8 mouse cellular contexts compared by ENCODE assay signal in the genomic region with DNA sequence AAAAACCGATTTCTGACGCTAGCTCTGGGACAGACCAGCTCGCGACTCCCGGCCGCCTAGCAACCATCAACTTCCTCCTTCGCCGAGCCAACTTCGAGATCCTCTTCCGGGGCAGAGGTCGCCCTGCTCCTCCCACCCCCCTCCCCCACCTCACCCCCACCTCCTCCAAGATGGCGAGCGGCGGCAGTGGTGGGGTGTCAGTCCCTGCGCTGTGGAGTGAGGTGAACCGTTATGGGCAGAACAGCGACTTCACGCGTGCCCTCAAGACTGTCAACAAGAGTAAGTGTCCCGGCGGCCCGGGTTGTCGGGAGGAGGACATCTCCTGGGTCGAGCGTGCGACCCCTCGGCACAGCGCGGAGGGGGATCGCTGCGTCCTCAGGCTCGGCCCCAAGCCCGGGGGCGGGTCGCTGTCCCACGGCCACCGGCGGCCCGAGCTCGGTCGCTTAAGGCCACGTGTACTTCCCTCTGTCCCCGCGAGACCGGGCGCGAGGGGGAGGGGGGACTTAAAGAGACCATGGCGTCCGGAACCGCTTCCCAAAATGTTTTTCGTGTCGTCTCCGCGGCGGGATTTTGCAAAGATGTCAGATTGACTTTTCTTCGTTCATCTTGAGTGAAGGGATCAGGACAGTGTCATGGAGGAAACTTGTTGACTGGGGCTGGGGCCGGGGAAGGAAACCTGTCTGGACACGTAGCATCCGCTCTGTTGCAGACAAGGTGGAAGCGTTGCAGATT. TPM values are rescaled to one million over a fixed set of nuclear protein-coding genes. Genes with fewer than 3 reads are reported as not detected.
A peak's percentile ranks its signal among the peaks of the same experiment; 100 is the strongest.
DNase-seq lines count a peak whose midpoint lies in the region; ATAC-seq lines count a peak whose summit lies in the region.

A gene (plus strand): TSS at position 130 of the 732 bp plus-strand sequence.

- peak; percentile 90 for DNase-seq in CD4-positive helper T cell, adult 2 months (ENCODE audit: low read depth, low spot score)
- DNase-seq in brain, embryonic 18.5 days (ENCODE audit: low read depth, low spot score): peak; percentile 73
- peak; percentile 86 for DNase-seq in liver
- DNase-seq in monocyte, adult 2 months (ENCODE audit: low read depth in 1 of 2, low spot score in 2 of 2): peak; percentile 35 to 63
- peak; percentile 61 to 78 for DNase-seq in spleen, postnatal 14 days (ENCODE audit: low spot score in 2 of 2)

- H3K9me3 ChIP-seq in erythroblast, embryonic 14.5 days (ENCODE audit: control insufficient read depth, low read length): no peaks in the 10 kb centered on the region
- no peaks in the 10 kb centered on the region for H3K9me3 ChIP-seq in heart, embryonic 12.5 days (replicated peaks)
- no peaks in the 10 kb centered on the region for H3K9me3 ChIP-seq in kidney, embryonic 16.5 days (ENCODE audit: low read length)

- peak within 1 kb of the TSS; percentile 86 for H3K9ac ChIP-seq in heart, embryonic 12.5 days
- peak within 1 kb of the TSS; percentile 92 for H3K9ac ChIP-seq in kidney, embryonic 16.5 days (replicated peaks; ENCODE audit: low read length)

- H3K4me1 ChIP-seq in erythroblast, embryonic 14.5 days (ENCODE audit: control insufficient read depth): peaks cover 25% of the 10 kb centered on the region
- H3K4me1 ChIP-seq in heart, embryonic 12.5 days (replicated peaks): peaks cover 13% of the 10 kb centered on the region
- H3K4me1 ChIP-seq in kidney, embryonic 16.5 days (ENCODE audit: insufficient read depth, low read length): peaks cover 16% of the 10 kb centered on the region

- H3K4me3 ChIP-seq in erythroblast, embryonic 14.5 days (replicated peaks): peak within 1 kb of the TSS; percentile 97
- H3K4me3 ChIP-seq in heart, embryonic 12.5 days: peak within 1 kb of the TSS; percentile 86
- peak within 1 kb of the TSS; percentile 96 for H3K4me3 ChIP-seq in kidney, embryonic 16.5 days (ENCODE audit: low read length)

- peak within 1 kb of the TSS; percentile 83 for H3K27ac ChIP-seq in heart, embryonic 12.5 days (ENCODE audit: poor library complexity, severe bottlenecking)
- peak within 1 kb of the TSS; percentile 91 for H3K27ac ChIP-seq in kidney, embryonic 16.5 days (ENCODE audit: low read length)

- peaks cover 58% of the 10 kb centered on the region for H3K36me3 ChIP-seq in erythroblast, embryonic 14.5 days (ENCODE audit: control insufficient read depth)
- peaks cover 38% of the 10 kb centered on the region for H3K36me3 ChIP-seq in heart, embryonic 12.5 days
- H3K36me3 ChIP-seq in kidney, embryonic 16.5 days (ENCODE audit: insufficient read depth, low read length): peaks cover 30% of the 10 kb centered on the region

- H3K4me2 ChIP-seq in heart, embryonic 12.5 days: peak within 1 kb of the TSS; percentile 85
- H3K4me2 ChIP-seq in kidney, embryonic 16.5 days (replicated peaks; ENCODE audit: low read depth, low read length): peak within 1 kb of the TSS; percentile 83

- no peaks in the 10 kb centered on the region for H3K27me3 ChIP-seq in erythroblast, embryonic 14.5 days (ENCODE audit: control insufficient read depth)
- H3K27me3 ChIP-seq in heart, embryonic 12.5 days (replicated peaks): no peaks in the 10 kb centered on the region
- H3K27me3 ChIP-seq in kidney, embryonic 16.5 days (ENCODE audit: insufficient read depth, low read length): no peaks in the 10 kb centered on the region

- under 1% methylated on average over 60 of the region's 60 CpGs for WGBS in heart, embryonic 12.5 days
- WGBS in kidney, embryonic 16.5 days: under 1% methylated on average over 55 of the region's 60 CpGs

- peak; percentile 94 for ATAC-seq in heart, embryonic 12.5 days (ENCODE audit: insufficient number of reproducible peaks, low FRiP score)
- peak; percentile 95 for ATAC-seq in kidney, embryonic 16.5 days (ENCODE audit: low FRiP score, low TSS enrichment)

RNA-seq across cellular contexts. Expression of the gene that starts here (rescaled TPM):
- polyA plus RNA-seq in erythroblast, embryonic 14.5 days (2012): 3.4 and 8.2 TPM in 2 replicates
- 42.3 and 45.1 TPM in 2 replicates for polyA plus RNA-seq in heart, embryonic 12.5 days (2016; fragmentation: Nextera tagmentation; extraction: Ambion mirVana)
- polyA plus RNA-seq in kidney, embryonic 16.5 days (2015; fragmentation: Nextera tagmentation; extraction: Ambion mirVana): 98.0 and 104 TPM in 2 replicates

Comparison
In these comparisons a context has a peak if more than half of its experiments do, and no peak if none do; other contexts are left out.
1. Peak in every context shown above with its lines: DNase-seq, ATAC-seq, H3K4me3 ChIP-seq and H3K27ac ChIP-seq.